Mouse (Mus musculus): ENCODE data around the gene Sema6d. TPM values are rescaled to one million over a fixed set of nuclear protein-coding genes. Genes with fewer than 3 reads are reported as not detected.

The Sema6d gene
- 7.4 and 12.7 TPM in 2 replicates for polyA plus RNA-seq (2015; fragmentation: Nextera tagmentation; extraction: Ambion mirVana)

DNA sequence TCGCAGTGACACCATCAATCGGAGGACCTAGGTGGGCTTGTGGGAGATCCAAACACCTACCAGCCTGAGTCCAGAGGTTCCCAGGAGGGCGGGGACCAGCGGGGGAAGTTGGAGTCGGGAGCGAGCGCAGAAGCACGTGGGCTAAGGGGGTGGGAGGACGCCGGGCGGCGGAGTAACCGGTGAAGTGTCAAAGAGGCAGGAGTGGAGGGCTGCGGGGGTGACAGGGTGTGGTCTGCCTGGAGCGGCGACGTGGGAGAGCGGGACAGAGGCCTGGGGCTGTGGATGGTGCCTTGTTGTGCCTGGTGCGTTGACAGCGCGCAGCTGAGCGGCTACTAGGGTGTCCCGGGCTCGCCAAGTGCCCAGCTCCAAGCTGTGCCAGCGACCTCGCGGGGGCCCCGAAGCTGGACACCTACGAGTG lies at the start of gene Sema6d:
TSS of gene Sema6d (plus strand) at position 157 of the 418 bp plus-strand sequence.

